Mouse (Mus musculus): Measurements from ENCODE around the gene Thada.

Thada gene

DNA sequence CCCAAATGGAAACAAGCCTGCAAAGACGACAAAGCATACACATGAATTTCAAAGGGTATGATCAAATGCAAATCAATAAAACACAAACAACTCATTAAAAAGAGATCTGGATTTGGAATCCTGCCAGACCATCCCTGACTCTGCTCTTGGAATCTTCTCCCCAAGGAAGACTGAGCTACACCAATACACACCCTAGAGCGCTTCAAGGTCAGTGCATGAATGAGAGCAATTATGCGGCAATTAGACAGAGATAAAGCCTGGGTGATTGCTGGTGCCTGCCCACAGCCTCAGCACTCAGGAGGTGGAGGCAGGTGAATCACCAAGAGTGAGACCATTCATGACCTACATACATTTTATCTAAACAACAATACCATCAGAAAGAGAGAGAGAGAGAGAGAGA lies 114.7 kb downstream of the Thada start:
- DNase-seq (ENCODE audit: low read depth, low spot score), result no peak

DNA sequence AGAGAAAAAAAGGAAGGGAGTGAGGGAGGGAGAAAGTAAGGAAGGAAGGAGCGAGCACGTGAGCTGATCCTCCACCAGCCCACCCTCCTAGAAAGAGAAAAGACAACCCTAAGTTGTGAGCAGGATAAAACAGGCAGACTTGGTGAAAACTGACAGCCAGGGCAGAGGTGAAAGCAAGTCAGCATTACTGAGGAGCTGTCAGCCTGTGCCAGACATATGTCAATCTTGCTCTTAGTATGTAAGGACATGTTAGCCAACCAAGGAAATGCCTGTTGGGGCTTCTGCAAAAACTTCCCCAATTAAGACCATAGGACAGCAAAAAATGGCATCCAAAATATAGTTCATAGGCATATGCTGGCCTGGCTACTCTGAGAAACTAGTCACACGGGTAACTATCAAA lies 117.1 kb downstream of the Thada start:
- no peak for DNase-seq (ENCODE audit: low read depth, low spot score)

DNA sequence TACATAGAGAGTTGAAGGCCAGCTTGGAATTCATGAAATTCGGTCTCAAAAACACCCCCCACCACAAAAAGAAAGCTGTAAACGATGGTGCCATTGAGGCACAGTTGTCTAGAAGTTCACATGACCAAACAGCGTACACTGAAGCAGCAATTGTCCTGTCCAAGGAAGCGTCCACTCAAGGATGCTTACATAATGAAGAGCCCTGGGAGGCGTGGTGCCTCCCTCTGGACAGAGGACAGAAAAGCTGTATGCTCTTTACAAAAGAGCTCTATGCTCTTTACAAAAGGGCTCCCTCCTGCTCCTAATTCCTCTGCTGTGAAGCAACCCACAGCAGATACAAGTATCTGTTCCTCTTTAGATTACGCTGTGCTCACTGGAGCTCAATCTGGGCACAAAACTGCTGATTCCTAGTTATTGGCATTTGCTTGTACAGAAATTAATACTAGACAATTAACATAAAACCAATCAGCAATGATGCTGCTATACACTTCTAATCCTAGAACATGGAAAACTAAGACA lies 123.6 kb downstream of the Thada start:
- DNase-seq (ENCODE audit: low read depth, low spot score), result no peak

DNA sequence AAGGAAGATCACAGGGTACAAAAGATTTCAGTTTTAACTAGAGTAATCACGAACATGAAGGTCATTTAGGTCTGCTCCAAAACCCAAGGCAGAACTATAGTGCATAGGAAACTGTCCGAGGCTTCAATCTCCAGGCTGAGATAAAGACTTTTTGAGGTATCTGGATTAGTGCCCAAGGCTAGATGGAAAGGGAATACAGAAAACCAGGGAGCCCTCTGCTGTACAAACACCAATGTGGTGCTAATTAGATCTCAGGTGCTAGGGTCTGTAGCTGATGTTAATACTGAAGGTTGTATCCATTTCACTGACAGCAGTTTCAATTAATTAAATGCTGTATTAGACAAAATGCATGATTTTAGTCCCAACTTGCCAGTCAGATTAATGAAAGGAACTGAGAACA lies 124.3 kb downstream of the Thada start:
- DNase-seq (ENCODE audit: low read depth, low spot score), result no peak

DNA sequence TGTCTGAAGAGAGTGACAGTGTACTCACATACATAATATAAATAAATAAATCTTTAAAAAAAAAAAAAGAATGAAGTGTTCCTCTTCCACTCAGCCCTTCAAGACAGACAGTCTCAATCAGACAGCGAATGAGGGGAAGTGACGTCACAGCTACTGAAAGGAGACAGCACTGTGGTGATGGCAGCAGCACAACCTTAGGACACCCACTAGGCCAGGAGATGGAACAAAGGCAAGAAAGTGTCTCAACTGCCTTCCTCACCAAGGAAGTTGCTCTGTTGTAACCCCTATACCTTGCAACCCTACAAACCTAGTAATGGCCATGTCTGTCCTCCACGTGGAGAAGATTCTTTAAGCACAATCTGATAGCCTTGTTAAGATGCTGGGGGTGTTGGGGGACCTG lies 125.4 kb downstream of the Thada start:
- DNase-seq (ENCODE audit: low read depth, low spot score), result no peak

- no peak for DNase-seq (ENCODE audit: low read depth, low spot score)
These were observed 130.0 kb downstream of the Thada start for GRCm38 (mm10) chr17:84335996-84336395.

- no peak for DNase-seq (ENCODE audit: low read depth, low spot score)
These were observed 130.9 kb downstream of the Thada start for GRCm38 (mm10) chr17:84335076-84335475.

DNA sequence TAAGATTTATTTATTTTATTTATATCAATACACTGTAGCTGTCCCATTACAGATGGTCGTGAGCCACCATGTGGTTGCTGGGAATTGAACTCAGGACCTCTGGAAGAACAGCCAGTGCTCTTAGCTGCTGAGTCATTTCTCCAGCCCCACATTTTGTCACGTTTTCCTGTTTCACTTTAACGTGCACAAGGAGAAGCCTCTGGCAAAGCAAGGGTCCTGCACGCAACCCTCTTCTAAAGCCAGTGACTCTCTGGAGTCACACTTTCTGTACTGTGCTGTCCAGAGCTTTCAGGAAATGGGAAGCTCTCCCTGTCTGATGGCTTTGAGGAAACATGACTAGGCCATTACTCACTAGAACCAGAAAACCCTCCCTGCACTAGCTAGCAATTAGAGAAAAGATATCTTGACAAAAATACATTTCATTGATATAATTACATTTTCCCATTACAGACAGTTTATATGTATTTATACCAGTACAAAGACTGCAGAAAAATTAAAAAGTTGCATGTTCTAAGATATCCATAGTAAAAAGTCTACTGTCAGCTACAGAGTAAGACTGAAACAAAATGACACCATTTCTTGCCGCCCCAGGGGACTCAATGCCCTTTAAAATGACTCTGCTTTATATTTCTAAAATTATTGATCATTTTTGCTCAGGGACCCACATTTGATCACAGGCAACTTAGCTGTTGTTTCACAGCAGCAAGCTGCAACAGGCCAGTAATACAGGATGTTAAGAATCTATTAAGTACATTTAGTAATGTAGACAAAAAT lies 131.6 kb downstream of the Thada start:
- DNase-seq (ENCODE audit: low read depth, low spot score), result no peak

DNA sequence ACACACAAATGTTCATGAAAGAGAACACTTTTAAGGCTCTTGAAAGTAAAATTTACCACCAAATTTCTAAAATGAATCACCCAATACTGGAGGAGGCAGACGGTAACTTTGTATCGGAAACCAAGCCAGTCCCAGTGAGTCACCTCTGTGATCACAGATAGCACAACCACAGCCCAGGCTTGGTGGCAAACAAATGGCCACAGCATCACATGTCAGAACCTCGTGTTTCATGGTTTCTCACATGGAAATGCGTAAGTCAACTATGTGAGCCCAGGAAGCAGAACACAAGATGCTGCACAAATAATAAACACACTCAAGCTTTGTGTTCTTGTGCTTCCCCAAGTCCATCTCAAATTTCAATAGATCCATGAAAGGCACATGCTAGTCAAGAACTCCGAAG lies 133.1 kb downstream of the Thada start:
- no peak for DNase-seq (ENCODE audit: low read depth, low spot score)

GRCm38 (mm10) chr17:84330986-84331385 lies 135.0 kb downstream of the Thada start:
- DNase-seq (ENCODE audit: low read depth, low spot score), result no peak

DNA sequence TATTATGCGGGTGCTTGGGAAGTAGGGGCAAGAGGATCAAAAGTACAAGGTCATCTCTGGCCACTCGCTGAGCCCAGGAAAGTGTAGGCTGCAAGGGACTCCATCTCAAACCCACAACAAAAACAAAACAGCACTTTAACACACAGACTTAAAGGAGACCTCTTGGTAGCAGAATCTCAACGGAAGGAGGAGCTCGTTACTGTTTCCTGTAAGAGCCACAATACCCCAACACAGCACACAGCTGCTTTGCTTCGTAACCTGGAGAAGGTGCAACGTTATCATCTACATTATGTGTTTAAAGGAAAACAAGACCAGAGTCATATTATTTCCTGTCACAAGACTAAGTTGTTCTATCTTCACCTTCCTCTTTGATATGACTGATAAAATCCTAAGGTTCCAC lies 135.5 kb downstream of the Thada start:
- DNase-seq (ENCODE audit: low read depth, low spot score), result no peak

DNA sequence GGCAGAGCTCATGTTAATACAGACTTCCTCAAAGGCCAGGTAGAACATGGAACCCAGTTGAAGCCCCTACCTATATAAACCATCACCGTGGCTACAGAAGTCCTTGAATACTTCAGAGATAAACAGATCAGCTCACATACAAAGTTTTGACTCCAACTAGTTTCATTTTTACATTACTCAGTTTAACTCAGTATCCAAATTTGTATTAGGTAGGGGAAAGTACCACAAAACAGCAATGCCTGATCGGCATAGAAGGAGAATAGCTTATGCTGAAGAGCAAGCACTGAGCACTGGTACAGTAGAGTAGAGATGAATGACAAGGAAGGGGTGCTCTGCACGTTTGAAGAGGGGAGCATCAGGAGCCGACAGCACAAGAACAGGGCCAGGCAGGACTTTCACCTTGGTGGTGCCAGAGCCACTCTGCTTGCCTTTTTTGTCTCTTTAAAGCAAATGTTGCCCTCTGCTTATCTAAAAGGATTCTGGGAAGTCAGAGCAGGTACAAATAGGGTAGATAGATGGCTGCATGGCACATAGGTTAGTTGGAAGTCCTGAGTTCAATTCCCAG lies 136.0 kb downstream of the Thada start:
- no peak for DNase-seq (ENCODE audit: low read depth, low spot score)

GRCm38 (mm10) chr17:84328526-84328925 lies 137.5 kb downstream of the Thada start:
- DNase-seq (ENCODE audit: low read depth, low spot score), result no peak

DNA sequence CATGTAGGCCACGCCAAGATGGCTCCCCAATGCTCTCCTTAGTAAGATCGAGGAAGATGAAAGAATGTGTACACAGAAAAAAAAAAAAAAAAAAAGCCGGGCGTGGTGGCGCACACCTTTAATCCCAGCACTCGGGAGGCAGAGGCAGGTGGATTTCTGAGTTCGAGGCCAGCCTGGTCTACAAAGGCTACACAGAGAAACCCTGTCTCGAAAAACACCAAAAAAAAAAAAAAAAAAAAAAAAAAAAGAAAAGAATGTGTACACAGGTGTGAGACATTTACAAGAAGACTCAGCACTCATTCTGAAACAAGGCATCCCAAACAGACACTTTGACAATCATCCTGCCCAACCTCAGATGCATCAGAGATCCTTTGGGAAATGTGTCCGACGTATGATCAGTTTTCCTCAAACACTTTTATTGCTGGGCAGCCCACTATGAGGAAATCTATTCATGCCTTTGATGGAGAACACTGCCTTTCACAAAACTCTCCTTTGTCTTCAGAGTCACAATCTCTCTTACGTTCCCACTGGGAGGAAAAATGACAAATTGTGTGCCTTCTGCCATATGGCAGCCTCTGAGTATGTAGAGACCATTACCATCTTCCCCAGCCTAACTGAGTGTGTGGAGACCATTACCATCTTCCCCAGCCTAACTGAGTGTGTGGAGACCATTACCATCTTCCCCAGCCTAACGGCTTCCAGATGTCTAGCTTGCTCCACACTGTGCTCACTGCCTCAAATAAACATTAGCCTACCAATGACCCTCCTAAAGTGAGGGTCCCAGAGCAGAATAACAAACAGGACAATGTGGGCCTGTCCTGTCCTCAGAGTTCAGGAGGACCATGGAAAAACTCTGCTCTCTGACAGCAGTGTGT lies 138.7 kb downstream of the Thada start:
- no peak for DNase-seq (ENCODE audit: low read depth, low spot score)

DNA sequence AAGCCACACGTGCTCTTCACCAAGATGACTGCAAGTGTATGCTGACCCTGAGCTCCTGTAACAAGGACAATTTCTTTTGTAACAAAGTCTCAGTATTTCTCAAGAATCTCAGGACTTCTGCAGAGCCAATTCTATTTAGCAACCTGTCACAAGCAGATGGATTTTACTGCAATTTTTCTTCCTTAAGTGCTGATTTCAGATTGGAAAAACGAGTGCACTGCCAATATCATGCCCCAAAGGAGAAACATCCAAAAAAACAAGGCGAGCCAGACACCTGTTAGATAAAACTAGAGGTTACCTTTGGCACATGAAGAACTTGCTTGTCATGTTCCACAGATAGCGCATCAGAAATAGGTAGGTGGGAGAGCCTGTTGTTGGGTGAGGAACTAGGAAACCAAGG lies 143.8 kb downstream of the Thada start:
- DNase-seq (ENCODE audit: low read depth, low spot score), result no peak

GRCm38 (mm10) chr17:84321351-84321750 lies 144.7 kb downstream of the Thada start:
- DNase-seq (ENCODE audit: low read depth, low spot score), result no peak

GRCm38 (mm10) chr17:84320576-84320975 lies 145.4 kb downstream of the Thada start:
- no peak for DNase-seq (ENCODE audit: low read depth, low spot score)

DNA sequence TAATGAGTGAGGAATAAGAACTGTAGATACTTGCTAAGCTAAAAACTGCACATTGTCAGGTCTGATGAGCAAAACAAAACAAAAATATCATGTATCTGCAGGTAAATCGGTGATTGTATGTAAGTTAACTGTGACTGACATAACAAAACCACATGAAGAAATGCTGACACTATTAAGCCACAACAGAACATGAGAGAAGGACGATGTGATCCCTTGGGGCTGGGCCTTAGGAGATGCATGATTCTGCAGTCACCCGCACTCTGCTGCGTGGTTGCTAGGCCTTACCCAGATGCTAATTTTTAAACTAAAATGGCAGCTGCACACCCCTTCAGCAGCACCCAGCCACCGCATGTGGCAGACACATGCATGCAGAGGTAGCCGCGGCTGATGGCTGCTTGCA lies 151.7 kb downstream of the Thada start:
- no peak for DNase-seq (ENCODE audit: low read depth, low spot score)

- no peak for DNase-seq (ENCODE audit: low read depth, low spot score)
These were observed 152.5 kb downstream of the Thada start for GRCm38 (mm10) chr17:84313494-84313893.

- DNase-seq (ENCODE audit: low read depth, low spot score), result no peak
These were observed 159.9 kb downstream of the Thada start for GRCm38 (mm10) chr17:84306151-84306550.

DNA sequence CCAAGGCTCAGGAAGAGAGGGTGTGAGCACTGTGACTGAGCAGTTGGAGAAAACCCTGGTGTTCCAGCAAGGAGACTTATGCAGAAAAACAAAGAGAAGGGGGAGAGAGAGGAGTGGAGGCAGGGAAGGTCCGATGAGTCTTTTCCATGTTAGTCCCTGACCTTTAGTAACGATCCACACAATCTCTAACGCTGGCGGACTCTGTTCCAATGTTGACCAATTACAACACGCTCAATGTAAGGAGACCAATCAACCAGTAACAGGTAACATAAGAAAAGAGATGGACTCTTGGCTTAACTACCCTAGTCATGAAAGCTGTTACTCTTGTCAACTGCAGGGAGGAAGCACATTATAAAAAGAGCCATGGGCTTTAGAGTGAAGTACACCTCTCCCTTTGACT lies 160.9 kb downstream of the Thada start:
- DNase-seq (ENCODE audit: low read depth, low spot score), result no peak

GRCm38 (mm10) chr17:84304141-84304540 lies 161.9 kb downstream of the Thada start:
- DNase-seq (ENCODE audit: low read depth, low spot score), result no peak

Measured in skeletal muscle tissue, adult 2 months (tissue).